Mouse (Mus musculus) kidney, adult 2 months (tissue): Measurements from ENCODE around the gene Cap2.

ENCODE experiments used
- CTCF ChIP-seq: fragments of 200-500 bp; conservative IDR thresholded peaks from 2 replicates; pipeline ENCODE4 v1.5.1; 2011; ENCODE audit warnings: low read depth, mild to moderate bottlenecking, control low read depth, low read length, moderate library complexity, mixed read lengths; ENCODE audit not compliant: insufficient read depth, insufficient read length
- POLR2A ChIP-seq: fragments of 200-500 bp; IDR thresholded peaks from one replicate; pipeline ENCODE4 v1.6.1; 2011; ENCODE audit warnings: low read depth, low read length, control low read depth

DNA sequence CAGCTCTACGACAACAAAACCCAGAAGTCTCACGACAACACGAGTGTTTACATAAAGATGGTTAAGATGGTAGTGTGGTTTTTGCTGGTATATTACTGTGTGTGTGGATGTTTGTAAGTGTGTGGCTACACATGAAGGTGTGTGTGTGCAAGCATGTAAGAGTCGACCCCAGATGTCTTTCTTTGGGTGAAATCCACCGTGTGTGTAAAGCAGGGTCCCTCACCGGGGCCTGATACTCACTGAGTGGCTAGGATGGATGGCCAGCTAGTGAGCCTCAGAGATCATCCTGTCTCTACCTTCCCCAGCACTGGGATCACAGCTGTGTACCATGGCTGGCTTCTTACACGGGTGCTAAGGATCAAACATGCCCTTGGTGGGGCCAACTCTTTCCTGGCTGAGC lies 30.6 kb downstream of the Cap2 start:
- TF ChIP-seq CTCF (no peak), POLR2A (no peak)
